In genomic region chr7:83584639-83585471, GRCm38 (mm10) we compare ENCODE assay signal across 9 mouse cellular contexts. TPM values are rescaled to one million over a fixed set of nuclear protein-coding genes. Genes with fewer than 3 reads are reported as not detected.
A peak's percentile ranks its signal among the peaks of the same experiment; 100 is the strongest.
DNase-seq lines count a peak whose midpoint lies in the region; ATAC-seq and TF ChIP-seq lines count a peak whose summit lies in the region.
"Had no signal": no experiment of that assay in that cellular context is flagged by ENCODE, and none has a peak within 500 bp of the region (broad histone marks: within the 10 kb centered on the region; RNA-seq: fewer than 3 reads in every experiment).

TSS of gene Tmc3 (plus strand) at chr7:83584927.

- H3K4me3 ChIP-seq in heart, adult 2 months, result no peak within 1 kb of the TSS
- no peak within 1 kb of the TSS for H3K4me3 ChIP-seq in limb, embryonic 15.5 days
- no peak within 1 kb of the TSS for H3K4me3 ChIP-seq in thymus, adult 2 months (ENCODE audit: control insufficient read depth, insufficient read depth, low read length)

- no peaks in the 10 kb centered on the region for H3K27me3 ChIP-seq in heart, adult 2 months (ENCODE audit: control insufficient read depth, insufficient read depth, low read length)
- no peaks in the 10 kb centered on the region for H3K27me3 ChIP-seq in limb, embryonic 15.5 days
- H3K27me3 ChIP-seq in thymus, adult 2 months (ENCODE audit: control insufficient read depth, insufficient read depth, low read length), result no peaks in the 10 kb centered on the region

- TF ChIP-seq POLR2A in heart, adult 2 months (IDR thresholded peaks at IDR 0.05; ENCODE audit: insufficient read depth, low read depth, low read length), result no peak
- TF ChIP-seq POLR2A in thymus, adult 2 months (IDR thresholded peaks at IDR 0.05; ENCODE audit: control insufficient read depth, extremely low read depth, insufficient read depth, low read length, poor library complexity), result no peak

- no peak within 1 kb of the TSS for H3K4me2 ChIP-seq in limb, embryonic 15.5 days

- ATAC-seq in limb, embryonic 15.5 days (ENCODE audit: insufficient number of reproducible peaks, low FRiP score, low TSS enrichment, low read depth), result peak; percentile 44; the same call in 1 of the 2 replicates

- DNase-seq in lung, postnatal 36 days, result peak; percentile 24
- DNase-seq in lung, postnatal 25 days (ENCODE audit: low spot score), result no peak
- DNase-seq in cerebellum, postnatal 25 days, result peak; percentile 71 to 73
- peak; percentile 63 to 76 for DNase-seq in heart, adult 2 months
- peak; percentile 63 for DNase-seq in kidney, postnatal 14 days
- peak; percentile 71 to 81 for DNase-seq in right cerebral cortex, postnatal 10 days (ENCODE audit: low spot score in 2 of 2)
- no peak for DNase-seq in thymus, adult 2 months

- no peaks in the 10 kb centered on the region for H3K9me3 ChIP-seq in limb, embryonic 15.5 days

- intact Hi-C loops in heart, adult 2 months (cut with DNase I), result no loop called here

- no peak within 1 kb of the TSS for H3K27ac ChIP-seq in heart, adult 2 months
- 0 out of 2 replicates have a peak within 1 kb of the TSS, but pooled peaks have one; percentile 39 for H3K27ac ChIP-seq in limb, embryonic 15.5 days
- no peak within 1 kb of the TSS for H3K27ac ChIP-seq in thymus, adult 2 months (ENCODE audit: control insufficient read depth, insufficient read depth, low read length)
- H3K27ac ChIP-seq: macrophage had no signal

- H3K36me3 ChIP-seq in heart, adult 2 months (ENCODE audit: control insufficient read depth, insufficient read depth, low read length), result no peaks in the 10 kb centered on the region
- H3K36me3 ChIP-seq in limb, embryonic 15.5 days, result no peaks in the 10 kb centered on the region
- no peaks in the 10 kb centered on the region for H3K36me3 ChIP-seq in thymus, adult 2 months (ENCODE audit: control insufficient read depth, insufficient read depth, low read length)

- peaks cover 7% of the 10 kb centered on the region for H3K4me1 ChIP-seq in heart, adult 2 months (ENCODE audit: control insufficient read depth, insufficient read depth, low read length)
- H3K4me1 ChIP-seq in limb, embryonic 15.5 days, result peaks cover 10% of the 10 kb centered on the region
- no peaks in the 10 kb centered on the region for H3K4me1 ChIP-seq in thymus, adult 2 months (replicated peaks; ENCODE audit: control insufficient read depth, insufficient read depth, low read length)

- H3K79me2 ChIP-seq in heart, adult 2 months (replicated peaks; ENCODE audit: control insufficient read depth, insufficient read depth, low read length), result no peaks in the 10 kb centered on the region

- H3K9ac ChIP-seq in heart, adult 2 months (ENCODE audit: low read depth, low read length), result no peak within 1 kb of the TSS
- no peak within 1 kb of the TSS for H3K9ac ChIP-seq in limb, embryonic 15.5 days

- WGBS in heart, adult 2 months, result 21% methylated on average over 11 of the region's 11 CpGs
- 29% methylated on average over 11 of the region's 11 CpGs for WGBS in limb, embryonic 15.5 days
- WGBS in thymus, adult 2 months, result 62% methylated on average over 11 of the region's 11 CpGs

- TF ChIP-seq EP300 in heart, adult 2 months (IDR thresholded peaks at IDR 0.05; ENCODE audit: insufficient read depth, low read depth, low read length), result no peak

- no peak for TF ChIP-seq CTCF in heart, adult 2 months (IDR thresholded peaks at IDR 0.05)
- TF ChIP-seq CTCF in thymus, adult 2 months (IDR thresholded peaks at IDR 0.05; ENCODE audit: borderline replicate concordance, control insufficient read depth, extremely low read depth, insufficient read depth, low read length, poor library complexity), result no peak

RNA-seq across cellular contexts. Expression of gene Tmc3, which starts in this region (rescaled TPM):
- under 1 TPM in 1 of 2 experiments, not detected in 1; 0.11 TPM for total RNA-seq in heart, adult 2 months (2021)
- 0.08 and 0.44 TPM in 2 replicates for polyA plus RNA-seq in heart, adult 2 months (2012; rRNA removed)
- polyA plus RNA-seq in limb, embryonic 15.5 days (2015; fragmentation: Nextera tagmentation; extraction: Ambion mirVana), result 0.91 and 1.1 TPM in 2 replicates
- 0.51 and 0.54 TPM in 2 replicates for polyA plus RNA-seq in thymus, adult 2 months (2012; rRNA removed)
- polyA plus RNA-seq: macrophage had no signal

Comparison
In these comparisons a context has a peak if more than half of its experiments do, and no peak if none do; other contexts are left out.
1. DNase-seq: peak in lung, postnatal 36 days (single experiment), cerebellum, postnatal 25 days (2 of 2), kidney, postnatal 14 days (single experiment) and right cerebral cortex, postnatal 10 days (2 of 2); none in lung, postnatal 25 days (single experiment) and thymus, adult 2 months (single experiment).
2. Peak in DNase-seq in heart, adult 2 months; RNA of the gene not detected or under 1 TPM.